Mouse (Mus musculus): ENCODE data around the gene Chrm3.
A peak's percentile ranks its signal among the peaks of the same experiment; 100 is the strongest.
"Not testable (repeated sequence)": the region's sequence is repeated elsewhere in the genome, so short reads cannot be mapped to it uniquely, and the experiment has no call there.

Chrm3 gene

DNA sequence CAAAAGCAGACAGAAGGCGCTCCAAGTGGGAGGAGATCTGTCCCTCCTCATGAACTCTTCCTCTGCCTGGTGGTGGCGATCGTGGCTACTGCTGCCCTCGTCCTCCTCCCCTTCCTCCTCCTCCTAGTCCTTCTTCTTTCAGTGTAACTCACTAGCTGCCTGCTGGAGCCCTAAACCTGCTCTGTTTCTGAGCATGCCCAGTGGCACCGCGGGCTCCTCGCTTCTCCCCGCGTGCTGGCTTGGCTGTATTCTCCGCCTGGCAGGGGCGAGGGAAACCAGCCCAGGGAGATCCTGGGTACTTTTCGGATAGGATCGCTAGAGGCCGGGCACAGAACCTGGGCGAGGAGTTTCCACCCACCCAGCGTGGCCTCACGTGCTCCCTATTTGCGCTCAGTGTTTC lies at the start of gene Chrm3:
Chrm3 (minus strand) TSS at position 71 of the 400 bp plus-strand sequence.
- peak; percentile 6 to 28 for DNase-seq (ENCODE audit: low spot score in 2 of 2)

DNA sequence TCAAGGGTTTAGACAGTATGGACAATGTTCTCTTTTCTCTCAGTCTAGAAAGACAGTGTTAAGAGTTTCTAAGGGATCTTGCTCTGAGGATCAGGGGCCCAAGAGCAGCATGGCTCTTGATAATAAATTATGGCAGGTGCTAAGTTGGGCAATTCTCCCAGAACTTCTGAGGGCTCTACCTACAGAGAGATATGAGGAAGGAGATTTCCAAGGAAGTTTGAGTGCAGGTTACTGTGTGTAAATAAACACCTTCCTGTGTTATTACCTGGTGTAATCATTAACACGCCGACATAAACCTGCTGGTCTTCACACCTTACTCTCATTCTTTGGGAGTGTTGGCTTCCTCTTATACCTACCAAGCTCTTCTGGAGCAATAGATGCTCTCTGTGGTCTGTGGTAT lies 33.7 kb upstream of the Chrm3 start:
- no peak for DNase-seq (ENCODE audit: low spot score in 2 of 2)

DNA sequence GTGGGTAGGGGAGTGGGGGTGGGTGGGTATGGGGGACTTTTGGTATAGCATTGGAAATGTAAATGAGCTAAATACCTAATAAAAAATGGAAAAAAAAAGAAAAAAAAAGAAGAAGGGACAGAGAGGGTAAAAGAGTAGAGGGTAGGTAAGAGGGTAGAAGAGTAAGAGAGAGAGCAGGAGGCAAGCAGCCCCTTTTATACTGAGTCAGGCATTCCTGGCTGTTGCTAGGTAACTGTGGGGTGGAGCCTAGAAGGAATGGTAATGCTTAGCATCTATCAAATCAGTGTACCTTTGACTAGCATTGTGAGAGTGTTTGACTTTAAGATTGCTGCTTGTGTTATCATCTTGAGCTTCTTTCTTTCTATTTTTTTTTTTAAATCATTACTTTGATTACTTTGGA lies 14.8 kb upstream of the Chrm3 start:
- not testable (repeated sequence) for DNase-seq (ENCODE audit: low spot score in 2 of 2)

DNA sequence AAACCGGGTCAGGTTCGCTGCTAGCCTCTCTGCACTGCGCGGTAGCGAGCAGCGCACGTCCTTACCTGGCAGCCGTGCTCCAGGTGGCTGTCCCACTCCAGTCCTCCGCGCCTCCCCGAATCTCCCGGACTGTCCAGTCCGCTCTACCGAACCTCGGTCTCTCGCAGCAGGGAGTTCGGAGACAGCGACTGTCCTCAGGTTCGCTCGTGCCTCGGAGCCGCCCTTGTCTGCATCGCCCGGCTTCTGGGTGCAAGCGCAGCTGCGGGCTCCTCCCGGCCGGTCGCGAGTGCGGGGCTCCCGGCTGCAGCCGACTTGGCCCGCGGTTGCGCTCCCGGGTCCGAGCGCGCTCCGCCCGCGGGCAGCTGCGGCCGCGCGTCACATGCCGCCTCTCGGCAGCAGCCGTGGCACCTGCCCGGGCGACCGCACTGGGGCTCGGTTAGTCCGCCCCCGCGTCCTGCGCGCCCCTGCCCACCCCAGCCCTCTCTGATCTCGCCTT lies 400 bp downstream of the Chrm3 start:
- no peak for DNase-seq (ENCODE audit: low spot score in 2 of 2)

DNA sequence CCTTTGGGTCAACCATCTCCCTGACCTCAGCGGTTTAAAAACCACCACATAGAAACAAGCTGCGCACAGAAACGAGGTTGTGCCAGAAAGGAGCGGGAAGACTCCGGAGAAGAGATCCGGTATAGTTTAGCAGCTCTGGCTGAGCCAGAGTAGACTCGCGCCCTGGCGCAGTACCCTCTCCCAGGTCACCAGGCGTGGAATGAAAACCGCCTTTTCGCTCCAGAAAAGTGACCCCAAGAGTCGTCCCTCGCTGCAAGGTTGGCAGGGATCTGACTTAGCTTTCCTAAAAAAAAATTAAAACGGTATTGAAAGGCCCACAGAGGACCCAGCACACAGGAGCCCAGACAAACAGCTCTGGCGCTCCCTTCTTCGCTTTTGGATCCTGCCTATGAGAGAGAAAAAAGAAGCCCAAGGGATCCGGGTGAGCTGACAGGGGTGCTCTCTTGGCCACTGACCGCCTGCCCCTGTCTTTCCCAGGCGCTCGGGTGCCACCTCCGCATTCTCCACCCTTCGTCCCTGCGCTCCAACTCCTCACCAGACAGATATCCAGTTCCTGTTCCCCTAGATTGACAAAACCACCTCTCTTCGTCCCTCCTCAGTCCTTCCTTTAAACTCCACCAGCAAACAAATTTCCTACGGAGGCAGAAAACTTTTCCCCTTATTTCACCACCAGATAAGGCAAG lies 990 bp downstream of the Chrm3 start:
- DNase-seq (ENCODE audit: low spot score in 2 of 2): no peak

DNA sequence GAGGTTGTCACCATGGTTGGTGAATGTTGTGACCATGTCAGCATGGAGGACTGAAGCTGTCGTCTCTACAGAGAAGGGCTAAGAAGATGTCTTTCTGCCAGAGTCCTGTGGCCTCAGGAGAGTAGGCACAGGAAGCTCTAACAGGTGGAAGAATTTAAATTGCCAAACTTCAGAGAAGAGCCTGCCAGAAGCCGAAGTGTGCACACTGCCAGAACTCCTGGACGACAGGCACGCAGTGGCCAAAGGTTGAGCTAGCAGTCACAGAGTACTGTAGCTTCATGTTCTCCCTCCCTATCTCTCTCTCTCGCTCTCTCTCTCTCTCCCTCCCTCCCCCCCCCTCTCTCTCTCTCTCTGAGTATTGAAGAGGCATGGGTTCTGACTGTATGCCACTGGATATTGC lies 4.9 kb downstream of the Chrm3 start:
- no peak for DNase-seq (ENCODE audit: low spot score in 2 of 2)

DNA sequence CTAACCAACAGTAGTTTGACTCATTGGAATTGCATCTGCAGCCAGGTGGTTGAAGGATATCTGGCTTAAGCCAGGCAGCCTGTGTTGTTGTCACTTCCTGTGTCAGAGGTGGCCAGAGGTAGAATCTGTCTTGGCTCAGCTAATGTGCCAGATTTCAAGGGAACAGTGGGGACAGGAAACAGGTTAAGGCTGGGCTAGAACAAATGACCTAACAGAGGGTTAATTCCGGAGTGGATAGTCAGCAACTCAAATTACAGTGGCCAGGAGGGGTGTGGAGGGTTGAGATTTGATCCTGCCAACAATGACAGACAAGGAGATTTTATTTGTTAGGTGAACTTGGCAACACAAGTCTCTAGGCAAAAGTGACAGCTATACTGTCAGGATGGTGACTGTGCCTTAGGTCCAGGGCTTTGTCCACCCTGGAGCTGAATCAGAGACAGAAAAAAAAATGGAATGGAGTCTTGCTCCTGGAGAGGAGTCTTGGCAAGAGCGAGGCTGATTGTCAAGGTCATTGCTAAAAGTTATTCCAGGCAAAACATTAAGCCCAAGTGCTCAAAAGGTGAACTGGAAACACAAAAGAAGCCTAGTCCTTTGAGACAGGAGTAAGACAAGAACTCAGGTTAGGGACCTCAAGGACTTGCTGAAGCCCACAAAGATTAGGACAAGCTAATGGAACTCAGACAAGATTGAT lies 5.6 kb downstream of the Chrm3 start:
- DNase-seq (ENCODE audit: low spot score in 2 of 2): no peak

DNA sequence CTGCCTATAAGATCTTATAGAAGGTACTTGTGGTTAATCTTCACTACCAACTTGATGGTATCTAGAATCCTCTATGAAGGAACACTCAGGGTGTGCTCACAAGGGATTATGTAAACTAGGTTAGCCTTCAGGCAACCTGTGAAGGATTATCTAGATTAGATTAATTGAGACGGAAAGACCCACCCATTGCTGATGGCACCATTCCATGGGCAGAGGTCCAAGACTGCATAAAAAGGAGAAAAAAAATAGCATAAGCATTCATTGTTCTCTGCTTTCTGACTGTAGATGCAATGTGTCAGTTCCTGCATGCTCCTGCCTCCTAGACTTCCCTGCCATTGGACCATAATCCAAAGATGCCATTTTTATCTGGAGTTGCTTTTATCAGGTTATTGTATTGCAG lies 8.5 kb downstream of the Chrm3 start:
- no peak for DNase-seq (ENCODE audit: low spot score in 2 of 2)

DNA sequence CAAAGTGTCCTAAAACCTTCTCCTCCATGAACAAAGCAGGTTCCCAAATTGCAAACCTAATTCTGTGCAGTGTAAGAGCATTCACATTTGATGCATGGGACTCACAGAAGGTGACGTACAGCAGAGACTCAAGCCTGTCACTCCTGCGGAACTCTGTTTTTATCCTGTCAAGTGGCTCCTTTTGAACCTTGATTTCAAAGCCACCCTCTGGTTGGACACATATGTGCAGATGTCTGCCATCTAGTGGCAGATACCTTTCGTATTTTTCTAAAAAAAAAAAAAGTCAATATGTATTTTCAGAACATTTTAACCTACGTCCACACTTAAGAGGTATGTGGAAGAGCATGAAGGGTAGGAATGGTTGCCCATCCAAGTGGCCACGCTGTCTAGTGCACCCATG lies 16.3 kb downstream of the Chrm3 start:
- DNase-seq (ENCODE audit: low spot score in 2 of 2): no peak

DNA sequence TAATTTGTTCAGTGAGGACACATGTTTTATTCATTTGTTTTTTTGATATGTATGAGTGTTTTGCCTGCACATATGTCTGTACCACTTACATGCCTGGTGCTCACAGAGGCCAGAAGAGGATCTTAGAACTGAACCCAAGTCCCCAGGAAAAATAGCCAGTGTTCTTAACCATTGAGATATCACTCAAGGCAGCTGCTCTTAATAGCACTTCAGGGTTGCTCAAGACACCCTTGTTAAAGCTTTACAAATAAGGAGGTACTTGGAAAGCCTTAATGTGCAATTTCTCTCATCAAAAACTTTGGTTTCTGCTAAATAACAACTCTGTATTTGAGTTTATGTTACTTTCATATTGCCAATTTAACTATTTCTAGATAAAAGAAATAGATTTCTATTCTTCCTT lies 25.1 kb downstream of the Chrm3 start:
- DNase-seq (ENCODE audit: low spot score in 2 of 2): no peak

DNA sequence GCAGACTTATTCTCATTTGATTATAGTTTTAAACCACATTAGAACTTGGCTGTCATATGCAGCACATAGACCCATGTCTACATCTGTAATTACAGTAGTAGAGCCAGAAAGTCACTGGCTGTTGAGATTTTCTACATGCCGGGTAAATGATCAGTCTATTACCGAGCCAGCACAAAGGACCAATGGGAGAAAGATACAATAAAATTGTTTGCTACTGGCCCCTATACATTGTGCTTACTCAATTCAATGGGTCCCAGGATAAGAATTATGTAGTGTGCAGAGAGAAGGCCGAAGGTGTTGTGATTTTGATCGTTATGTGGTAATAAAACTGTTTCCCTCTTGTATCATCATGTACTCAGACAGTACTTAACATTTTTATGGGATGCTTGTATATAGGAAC lies 27.9 kb downstream of the Chrm3 start:
- no peak for DNase-seq (ENCODE audit: low spot score in 2 of 2)

DNA sequence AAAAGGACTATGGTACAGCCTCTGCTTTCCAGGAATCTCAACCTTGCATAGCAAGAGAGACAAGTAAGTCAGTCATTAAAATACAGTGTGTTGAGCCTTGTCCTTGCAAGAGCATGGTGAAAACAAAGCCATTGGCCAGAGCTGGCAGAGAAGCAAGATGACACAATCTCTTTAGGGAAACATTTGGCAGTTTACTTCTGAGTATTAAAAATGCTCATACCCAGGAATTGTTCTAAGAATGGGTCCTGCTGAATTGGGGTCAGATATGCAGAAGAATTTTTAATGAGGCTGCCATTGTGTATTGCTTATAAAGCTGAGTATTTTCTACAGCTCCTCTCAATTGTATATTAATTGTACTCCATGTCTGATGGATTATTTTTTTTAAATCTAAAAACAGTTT lies 50.8 kb downstream of the Chrm3 start:
- peak in 1 of 2 experiments; percentile 2 for DNase-seq (ENCODE audit: low spot score in 2 of 2)

DNA sequence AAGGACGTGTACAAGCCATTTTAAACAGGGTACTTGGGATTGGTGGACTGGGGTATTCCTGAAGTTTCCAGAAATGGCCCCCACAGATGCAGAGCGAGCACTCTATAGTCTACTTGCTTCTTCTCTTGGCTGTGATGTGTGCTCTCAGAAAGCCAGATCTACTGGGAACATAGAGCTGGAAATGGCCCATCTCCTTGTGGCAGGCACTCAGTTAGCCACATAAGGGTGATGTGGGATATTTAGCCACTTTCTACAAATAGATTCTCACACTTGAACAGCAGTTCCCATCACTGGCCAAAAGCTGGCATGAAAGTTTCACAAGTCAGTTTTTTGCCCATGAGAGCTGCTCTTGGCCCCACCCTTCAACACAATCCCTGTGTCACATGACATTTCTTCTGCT lies 65.5 kb downstream of the Chrm3 start:
- DNase-seq (ENCODE audit: low spot score in 2 of 2): no peak

DNA sequence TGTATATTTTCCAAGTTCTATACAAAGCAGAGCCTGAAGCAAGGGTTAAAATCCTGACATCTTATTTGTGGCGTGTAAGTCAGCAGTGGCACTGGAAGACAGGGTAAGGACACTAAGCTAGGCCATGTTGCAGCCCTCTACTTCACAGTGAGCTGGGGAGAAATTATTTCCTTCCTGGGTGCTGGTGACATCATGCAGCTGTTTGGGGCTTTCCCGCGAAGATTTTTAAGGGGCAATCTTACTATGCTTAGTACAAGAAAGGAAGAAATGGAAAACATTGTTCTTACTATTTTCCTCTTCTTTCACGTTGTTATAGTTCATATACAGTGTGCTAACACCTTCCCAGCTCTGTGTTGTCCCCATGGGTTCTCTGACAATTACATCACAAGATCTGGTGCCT lies 76.3 kb downstream of the Chrm3 start:
- no peak for DNase-seq (ENCODE audit: low spot score in 2 of 2)

DNA sequence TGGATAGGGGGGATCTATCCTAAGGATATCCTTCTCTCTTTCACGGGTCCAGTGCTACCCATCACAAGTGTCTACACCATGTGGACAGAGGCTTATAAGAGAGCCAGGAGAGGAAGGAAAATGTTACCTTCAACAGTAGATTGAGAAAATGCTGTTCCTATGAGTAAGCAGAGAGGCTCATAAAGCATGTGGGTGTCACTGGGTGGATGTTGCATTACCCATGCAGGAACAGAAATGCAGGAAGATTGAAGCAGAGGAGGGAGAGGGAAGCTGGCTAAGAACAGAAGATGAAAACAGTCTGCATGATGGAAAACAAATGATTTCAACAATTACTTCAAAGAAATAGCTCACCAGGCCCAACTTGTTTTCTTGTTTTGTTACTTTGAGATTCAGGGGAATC lies 85.7 kb downstream of the Chrm3 start:
- DNase-seq (ENCODE audit: low spot score in 2 of 2): no peak

DNA sequence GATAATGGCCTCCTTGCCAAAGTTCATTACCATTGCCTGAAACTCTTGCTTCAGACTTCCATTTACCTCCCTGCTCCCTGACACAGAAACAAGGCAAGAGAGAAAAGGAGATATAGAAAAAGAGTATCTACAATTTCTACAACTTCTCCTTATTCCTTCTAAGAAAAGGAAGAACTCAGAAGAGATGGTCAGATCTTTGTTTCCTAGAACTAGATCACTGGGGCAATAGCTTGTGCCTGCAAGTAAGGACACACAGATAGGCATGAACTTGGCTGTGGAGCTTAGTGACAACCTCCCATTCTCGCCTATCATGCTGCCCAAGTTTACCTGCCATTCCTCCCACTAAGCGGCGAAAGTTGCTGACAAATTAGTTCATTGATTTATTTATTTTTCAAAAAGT lies 96.9 kb downstream of the Chrm3 start:
- no peak for DNase-seq (ENCODE audit: low spot score in 2 of 2)

DNA sequence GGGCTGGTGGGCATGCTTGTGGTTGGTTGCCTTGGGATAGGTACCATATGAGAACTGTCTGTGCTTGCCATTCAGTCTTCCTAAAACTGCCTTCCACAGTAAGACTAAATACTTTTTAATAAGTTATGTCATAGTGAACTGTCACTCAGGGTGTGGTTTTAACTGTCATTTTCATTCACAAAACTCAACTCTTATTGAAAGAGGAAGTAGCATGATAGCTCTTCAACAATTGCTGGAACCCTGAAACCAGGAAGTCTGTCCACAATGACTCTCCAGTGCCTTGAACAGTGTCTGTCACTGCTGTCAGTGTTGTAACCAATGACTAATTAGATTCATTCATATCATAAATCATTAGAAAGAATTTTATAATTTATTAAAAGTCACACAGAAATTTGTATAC lies 107.6 kb downstream of the Chrm3 start:
- DNase-seq (ENCODE audit: low spot score in 2 of 2): no peak

DNA sequence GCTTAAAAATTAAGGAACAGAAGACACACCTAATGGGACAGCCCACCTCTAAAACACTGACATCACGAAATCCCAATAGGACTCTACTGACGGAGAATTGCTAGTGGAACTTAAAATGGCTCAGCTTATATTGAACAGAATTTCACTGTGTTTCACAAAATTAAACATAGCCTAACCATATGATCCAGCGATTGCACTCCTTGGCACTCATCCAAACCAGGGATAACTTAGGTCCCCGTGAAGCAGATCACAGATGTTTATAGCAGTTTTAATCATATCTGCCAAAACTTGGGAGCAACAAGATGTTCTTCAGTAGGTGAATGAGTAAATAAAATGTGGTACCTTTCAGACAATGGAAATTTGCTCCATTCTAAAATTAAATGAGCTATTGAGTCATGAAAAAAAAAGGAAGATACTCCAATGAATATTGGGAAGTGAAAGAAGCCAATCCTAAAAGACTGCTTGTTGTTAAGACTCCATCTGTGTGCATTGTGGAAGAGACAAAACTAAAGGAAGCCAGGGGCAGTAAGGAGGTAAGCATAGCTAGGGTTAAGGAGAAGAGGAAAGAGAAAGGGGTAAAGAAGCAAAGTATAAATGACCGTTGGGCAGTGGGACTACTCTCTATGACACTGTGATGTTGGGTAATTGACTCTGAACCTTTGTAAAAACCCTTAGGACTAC lies 109.0 kb downstream of the Chrm3 start:
- no peak for DNase-seq (ENCODE audit: low spot score in 2 of 2)

DNA sequence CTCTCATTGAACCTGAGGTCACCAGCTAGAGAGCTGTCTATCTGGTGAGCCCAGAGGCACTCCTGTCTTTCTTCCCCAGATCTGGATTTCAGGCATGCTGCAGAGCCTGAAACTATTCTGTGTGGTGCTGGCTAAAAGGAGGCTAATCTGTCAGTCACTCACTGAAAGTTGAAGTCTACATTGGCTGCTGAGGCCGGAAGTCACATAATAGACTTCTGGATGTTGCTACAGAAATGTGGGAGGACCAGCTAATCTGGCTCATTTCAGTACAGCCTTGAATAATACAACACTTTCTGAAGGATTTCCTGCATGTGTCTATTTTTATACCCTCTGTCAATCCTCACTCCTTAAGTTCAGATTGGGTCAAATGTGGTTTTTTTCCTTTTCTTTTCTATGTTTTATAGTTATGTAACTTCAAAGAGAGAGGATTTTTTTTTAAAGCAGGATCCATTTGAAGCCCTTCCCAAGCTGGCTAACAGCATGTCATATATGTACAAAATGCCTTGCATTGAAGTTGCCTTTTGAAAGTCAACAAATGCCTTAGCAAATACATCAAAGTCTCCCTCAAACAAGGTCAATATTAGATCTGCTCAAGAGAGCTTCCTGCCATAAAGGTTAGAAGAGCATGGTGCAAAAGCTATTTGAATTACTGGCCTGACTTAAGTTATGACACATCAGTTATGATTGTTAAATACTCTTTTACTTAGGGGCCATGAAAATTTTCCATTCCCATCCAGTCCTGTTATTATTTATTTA lies 116.2 kb downstream of the Chrm3 start:
- no peak for DNase-seq (ENCODE audit: low spot score in 2 of 2)

DNA sequence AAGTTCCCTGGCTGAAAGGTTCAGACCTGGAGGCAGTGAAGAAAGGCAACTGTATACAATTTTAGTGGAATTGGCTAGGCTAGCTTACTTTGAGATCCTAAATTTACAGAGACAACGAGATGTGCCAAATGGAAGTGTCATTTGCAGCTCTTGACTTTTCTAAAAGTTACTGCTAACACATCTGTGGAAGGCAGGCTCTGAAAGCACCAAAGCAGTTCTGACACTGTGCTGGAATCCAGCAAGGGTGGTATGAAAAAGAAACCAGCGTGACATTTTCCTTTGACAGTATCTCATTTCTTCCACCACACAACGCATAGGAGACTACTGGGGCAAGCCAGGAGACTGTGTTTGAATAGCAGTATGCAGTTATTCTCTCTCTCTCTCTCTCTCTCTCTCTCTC lies 120.4 kb downstream of the Chrm3 start:
- DNase-seq (ENCODE audit: low spot score in 2 of 2): no peak

DNA sequence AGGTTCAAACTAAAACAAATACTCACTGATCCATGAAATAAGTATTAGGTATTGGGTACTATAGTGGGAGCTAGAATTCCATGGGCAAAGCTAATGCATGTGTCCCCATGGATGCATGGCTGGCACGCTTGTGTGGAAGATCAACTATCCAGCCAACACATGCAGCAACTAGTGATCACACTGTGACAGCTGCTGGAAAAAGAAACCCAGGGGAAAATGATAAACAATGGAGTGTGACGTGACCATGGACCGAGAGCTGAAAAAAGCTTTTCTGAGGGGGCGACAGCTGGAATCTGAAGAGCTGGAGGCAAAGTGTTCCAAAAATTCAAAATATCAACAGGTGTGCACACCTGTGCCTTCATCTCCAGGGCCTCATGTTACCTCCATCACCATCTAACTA lies 120.8 kb downstream of the Chrm3 start:
- no peak for DNase-seq (ENCODE audit: low spot score in 2 of 2)

DNA sequence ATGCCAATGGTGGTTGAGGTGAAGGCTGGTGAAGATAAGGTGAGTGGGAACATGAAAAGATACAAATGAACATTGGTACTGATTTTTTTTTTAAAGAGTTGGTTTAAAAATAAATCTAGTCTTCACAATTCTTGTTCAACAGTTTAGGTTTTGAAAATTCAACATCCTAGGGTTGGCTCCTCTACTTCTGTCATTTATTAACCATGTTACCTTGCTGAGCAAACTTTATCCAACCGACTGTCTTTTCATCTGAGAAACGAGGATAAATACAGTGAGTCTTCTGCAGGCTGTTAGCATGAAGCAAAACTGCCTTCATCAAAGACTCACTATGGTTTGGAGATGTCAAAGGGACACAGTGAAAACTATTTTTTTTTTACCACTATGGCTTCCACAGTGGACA lies 123.0 kb downstream of the Chrm3 start:
- DNase-seq (ENCODE audit: low spot score in 2 of 2): no peak
